ENCODE assay signal across 23 mouse cellular contexts in genomic region chr13:97333801-97334534, GRCm38 (mm10).
A peak's percentile ranks its signal among the peaks of the same experiment; 100 is the strongest.
DNase-seq lines count a peak whose midpoint lies in the region; ATAC-seq and TF ChIP-seq lines count a peak whose summit lies in the region.
"Had no signal": no experiment of that assay in that cellular context is flagged by ENCODE, and none has a peak within 500 bp of the region (broad histone marks: within the 10 kb centered on the region; RNA-seq: fewer than 3 reads in every experiment).

No protein-coding gene starts in this region.

- H3K4me2 ChIP-seq in hindbrain, embryonic 12.5 days (replicated peaks) = no peak overlapping the region
- peak overlapping the region; percentile 32; the same call in 1 of the 2 replicates for H3K4me2 ChIP-seq in intestine, postnatal 0 days (replicated peaks; ENCODE audit: low read depth)
- H3K4me2 ChIP-seq: embryonic facial prominence, embryonic 12.5 days; hindbrain, embryonic 14.5 days; midbrain, embryonic 13.5 days had no signal

- no peak for DNase-seq in hindbrain, embryonic 10.5 days (ENCODE audit: low spot score)
- DNase-seq in R1 (ENCODE audit: low read depth, low spot score) = peak; percentile 76
- DNase-seq in urinary bladder, postnatal 4 days (ENCODE audit: low spot score in 2 of 2) = no peak
- DNase-seq in urinary bladder, postnatal 25 days (ENCODE audit: low spot score) = no peak
- DNase-seq in heart, adult 18-20 months = no peak
- DNase-seq: adrenal gland, postnatal 14 days; B cell, adult 2 months; cerebellum, adult 11 months; cerebellum, adult 9-11 months; gastrocnemius, postnatal 36 days; kidney, adult 9 months; kidney, postnatal 14 days; lung, postnatal 10 days; thymus, postnatal 36 days had no signal

- no peaks in the 10 kb centered on the region for H3K9me3 ChIP-seq in hindbrain, embryonic 10.5 days
- no peaks in the 10 kb centered on the region for H3K9me3 ChIP-seq in hindbrain, embryonic 12.5 days (replicated peaks)
- no peaks in the 10 kb centered on the region for H3K9me3 ChIP-seq in ES-Bruce4 (replicated peaks; ENCODE audit: control insufficient read depth, insufficient read depth, low read length, poor library complexity, severe bottlenecking)
- no peaks in the 10 kb centered on the region for H3K9me3 ChIP-seq in intestine, postnatal 0 days (ENCODE audit: control insufficient read depth)
- H3K9me3 ChIP-seq: embryonic facial prominence, embryonic 12.5 days; midbrain, embryonic 13.5 days had no signal

- H3K4me3 ChIP-seq in hindbrain, embryonic 10.5 days = no peak overlapping the region
- H3K4me3 ChIP-seq in hindbrain, embryonic 12.5 days = no peak overlapping the region
- no peak overlapping the region for H3K4me3 ChIP-seq in ES-Bruce4 (ENCODE audit: low read depth, low read length)
- H3K4me3 ChIP-seq in intestine, postnatal 0 days (ENCODE audit: low read depth, low read length) = no peak overlapping the region
- H3K4me3 ChIP-seq: embryonic facial prominence, embryonic 12.5 days; erythroblast, embryonic 14.5 days; midbrain, embryonic 13.5 days had no signal

- no peak for TF ChIP-seq CTCF in ES-Bruce4 (IDR thresholded peaks at IDR 0.05; ENCODE audit: low read depth, low read length)
- TF ChIP-seq CTCF in intestine, postnatal 0 days (IDR thresholded peaks at IDR 0.05; ENCODE audit: low read depth) = no peak

- peak overlapping the region; percentile 64 for H3K27ac ChIP-seq in hindbrain, embryonic 10.5 days
- no peak overlapping the region for H3K27ac ChIP-seq in hindbrain, embryonic 12.5 days
- H3K27ac ChIP-seq in ES-Bruce4 (ENCODE audit: insufficient read depth, low read length) = no peak overlapping the region
- H3K27ac ChIP-seq in intestine, postnatal 0 days (ENCODE audit: low read depth, low read length) = no peak overlapping the region
- H3K27ac ChIP-seq: embryonic facial prominence, embryonic 12.5 days; hindbrain, embryonic 14.5 days; midbrain, embryonic 13.5 days had no signal

- TF ChIP-seq POLR2A in ES-Bruce4 (IDR thresholded peaks at IDR 0.05; ENCODE audit: insufficient read depth, low read length) = no peak

- H3K4me1 ChIP-seq in hindbrain, embryonic 10.5 days (replicated peaks) = peaks cover 38% of the 10 kb centered on the region
- peaks cover 15% of the 10 kb centered on the region for H3K4me1 ChIP-seq in hindbrain, embryonic 12.5 days
- H3K4me1 ChIP-seq in ES-Bruce4 (ENCODE audit: control insufficient read depth, insufficient read depth, low read length) = no peaks in the 10 kb centered on the region
- H3K4me1 ChIP-seq in intestine, postnatal 0 days (replicated peaks; ENCODE audit: control insufficient read depth, insufficient read depth, low read length) = 0 out of 2 replicates have a peak, but pooled peaks cover 3% of the 10 kb centered on the region

- WGBS in hindbrain, embryonic 10.5 days = 20% methylated on average over 10 of the region's 10 CpGs
- WGBS in hindbrain, embryonic 12.5 days = 16% methylated on average over 10 of the region's 10 CpGs
- 29% methylated on average over 10 of the region's 10 CpGs for WGBS in intestine, postnatal 0 days

- H3K9ac ChIP-seq in hindbrain, embryonic 12.5 days = no peak overlapping the region
- no peak overlapping the region for H3K9ac ChIP-seq in ES-Bruce4 (ENCODE audit: low read depth, poor library complexity, severe bottlenecking)
- H3K9ac ChIP-seq in intestine, postnatal 0 days (ENCODE audit: low read depth, low read length) = no peak overlapping the region
- H3K9ac ChIP-seq: embryonic facial prominence, embryonic 12.5 days; hindbrain, embryonic 14.5 days; midbrain, embryonic 13.5 days had no signal

- peak; percentile 51; the same call in 1 of the 2 replicates for TF ChIP-seq EP300 in ES-Bruce4 (IDR thresholded peaks at IDR 0.05; ENCODE audit: insufficient read depth, low read depth, low read length)

- no peaks in the 10 kb centered on the region for H3K36me3 ChIP-seq in hindbrain, embryonic 10.5 days
- no peaks in the 10 kb centered on the region for H3K36me3 ChIP-seq in hindbrain, embryonic 12.5 days
- H3K36me3 ChIP-seq in ES-Bruce4 (ENCODE audit: control insufficient read depth, insufficient read depth, low read length, poor library complexity, severe bottlenecking) = no peaks in the 10 kb centered on the region
- no peaks in the 10 kb centered on the region for H3K36me3 ChIP-seq in intestine, postnatal 0 days (ENCODE audit: control insufficient read depth, insufficient read depth)
- H3K36me3 ChIP-seq: embryonic facial prominence, embryonic 12.5 days; midbrain, embryonic 13.5 days had no signal

- no peak for ATAC-seq in hindbrain, embryonic 12.5 days (ENCODE audit: low FRiP score)
- ATAC-seq in intestine, postnatal 0 days = no peak
- ATAC-seq: inflammation-experienced regulatory T-cells, adult 6 months; midbrain, embryonic 13.5 days had no signal

- H3K27me3 ChIP-seq in hindbrain, embryonic 10.5 days (ENCODE audit: insufficient read depth, poor library complexity, severe bottlenecking) = no peaks in the 10 kb centered on the region; the same call in 1 of the 2 replicates
- H3K27me3 ChIP-seq in hindbrain, embryonic 12.5 days = no peaks in the 10 kb centered on the region
- no peaks in the 10 kb centered on the region for H3K27me3 ChIP-seq in ES-Bruce4 (ENCODE audit: control insufficient read depth, insufficient read depth, low read length, poor library complexity, severe bottlenecking)
- no peaks in the 10 kb centered on the region for H3K27me3 ChIP-seq in intestine, postnatal 0 days (replicated peaks; ENCODE audit: control insufficient read depth, insufficient read depth, low read length)
- H3K27me3 ChIP-seq: CH12.LX; embryonic facial prominence, embryonic 12.5 days; midbrain, embryonic 13.5 days had no signal
